Mouse (Mus musculus) liver, embryonic 14.5 days (tissue): ENCODE results near the gene Sesn3.

Source experiments
- CTCF ChIP-seq: IDR thresholded peaks from 2 replicates; pipeline ENCODE4 v1.5.1; 2016; ENCODE audit warnings: antibody characterized with exemption, low read depth, control low read depth
- EP300 ChIP-seq: IDR thresholded peaks from 2 replicates; pipeline ENCODE4 v1.6.1; 2016; ENCODE audit warnings: antibody characterized with exemption, low read depth

DNA sequence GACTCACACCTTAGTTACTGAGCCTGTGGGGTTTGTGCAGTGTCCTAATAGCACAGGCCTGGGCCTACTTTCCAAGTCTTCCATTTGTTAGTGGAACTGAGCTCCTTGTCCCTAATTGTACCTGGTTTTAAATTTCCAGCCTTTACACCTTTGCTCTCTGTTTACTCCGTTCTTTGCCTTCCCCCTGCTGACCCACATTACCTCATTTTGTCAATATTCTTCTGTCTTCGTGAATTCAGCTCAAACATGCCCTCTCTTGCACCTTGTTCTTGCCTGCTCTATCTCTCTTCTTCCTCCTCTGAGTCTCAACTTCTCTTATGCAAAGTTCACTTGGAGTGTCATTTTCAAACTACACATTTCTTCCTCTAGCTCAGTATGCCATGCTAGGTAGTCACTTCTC lies 39.6 kb upstream of the Sesn3 start:
- TF ChIP-seq CTCF (no peak), EP300 (no peak)
